Mouse (Mus musculus): ENCODE data around the gene Cds2. TPM values are rescaled to one million over a fixed set of nuclear protein-coding genes. Genes with fewer than 3 reads are reported as not detected.

The Cds2 gene
- polyA plus RNA-seq, 1 experiment = 36.9 TPM

Other genes starting within 250 kb of the Cds2 start
- 14.1 and 18.9 TPM in 2 replicates for gene Rassf2, start 232.9 kb upstream of the Cds2 start, polyA plus RNA-seq (2012; rRNA removed)
- 17.5 and 17.8 TPM in 2 replicates for gene Slc23a2, start 118.0 kb upstream of the Cds2 start, polyA plus RNA-seq (2012; rRNA removed)
- gene Tmem230, start 15.3 kb upstream of the Cds2 start, polyA plus RNA-seq (2012; rRNA removed) = 91.5 and 102 TPM in 2 replicates
- gene Pcna, start 9.8 kb upstream of the Cds2 start, polyA plus RNA-seq (2012; rRNA removed) = 44.9 and 48.0 TPM in 2 replicates
- gene Prokr2, start 122.3 kb downstream of the Cds2 start, polyA plus RNA-seq (2012; rRNA removed) = 0.01 TPM in 1 of 2 replicates, not detected in the other

All from gonadal fat pad, adult 2 months (tissue).